Mouse (Mus musculus) cerebellum, postnatal 36 days (tissue): ENCODE results near the gene Gm5475.

Experiments used
- DNase-seq, 2 experiments: peaks; one replicate each; pipeline ENCODE4 v3.0.0; 2021 to 2022; ENCODE audit warnings: mixed read lengths in 2 of 2

Gm5475 gene

GRCm38 (mm10) chr15:100451245-100451644 is 29.3 kb downstream of the Gm5475 start:
- peak; percentile 45 to 52 for DNase-seq

GRCm38 (mm10) chr15:100452486-100452885 is 30.5 kb downstream of the Gm5475 start:
- no peak for DNase-seq

GRCm38 (mm10) chr15:100456356-100456991 is 34.5 kb downstream of the Gm5475 start:
- DNase-seq = no peak

GRCm38 (mm10) chr15:100457340-100457739 is 35.4 kb downstream of the Gm5475 start:
- DNase-seq = peak; percentile 75 to 77

- DNase-seq = peak; percentile 68 to 72
These were observed 36.1 kb downstream of the Gm5475 start for GRCm38 (mm10) chr15:100458055-100458454.

- DNase-seq = no peak
These were observed 39.0 kb downstream of the Gm5475 start for GRCm38 (mm10) chr15:100460942-100461341.

- DNase-seq = no peak
These were observed 39.7 kb downstream of the Gm5475 start for GRCm38 (mm10) chr15:100461646-100462045.

- DNase-seq = no peak
These were observed 40.1 kb downstream of the Gm5475 start for GRCm38 (mm10) chr15:100462086-100462485.

- peak; percentile 71 to 74 for DNase-seq
These were observed 41.8 kb downstream of the Gm5475 start for GRCm38 (mm10) chr15:100463712-100464111.

GRCm38 (mm10) chr15:100465432-100465831 is 43.5 kb downstream of the Gm5475 start:
- DNase-seq = no peak

GRCm38 (mm10) chr15:100467738-100468137 is 45.8 kb downstream of the Gm5475 start:
- DNase-seq = no peak

GRCm38 (mm10) chr15:100468295-100469188 is 46.6 kb downstream of the Gm5475 start, which contains the start of gene Letmd1:
TSS of gene Letmd1 (plus strand) at chr15:100469023.
- DNase-seq = peak; percentile 82 to 86

GRCm38 (mm10) chr15:100469189-100469545 is 47.2 kb downstream of the Gm5475 start:
- DNase-seq = no peak

GRCm38 (mm10) chr15:100470037-100470436 is 48.1 kb downstream of the Gm5475 start:
- DNase-seq = no peak

- DNase-seq = no peak
These were observed 52.1 kb downstream of the Gm5475 start for GRCm38 (mm10) chr15:100473926-100474503.
